Mouse (Mus musculus) forelimb bud, embryonic 11.5 days (tissue): ENCODE data around the gene Polr1e.
"Not testable (repeated sequence)": the region's sequence is repeated elsewhere in the genome, so short reads cannot be mapped to it uniquely, and the experiment has no call there.

ENCODE experiments used
- DNase-seq: peaks from one replicate; pipeline ENCODE4 v3.0.0-alpha.2; 2012; ENCODE audit warnings: low read depth, low spot score

Gene Polr1e

DNA sequence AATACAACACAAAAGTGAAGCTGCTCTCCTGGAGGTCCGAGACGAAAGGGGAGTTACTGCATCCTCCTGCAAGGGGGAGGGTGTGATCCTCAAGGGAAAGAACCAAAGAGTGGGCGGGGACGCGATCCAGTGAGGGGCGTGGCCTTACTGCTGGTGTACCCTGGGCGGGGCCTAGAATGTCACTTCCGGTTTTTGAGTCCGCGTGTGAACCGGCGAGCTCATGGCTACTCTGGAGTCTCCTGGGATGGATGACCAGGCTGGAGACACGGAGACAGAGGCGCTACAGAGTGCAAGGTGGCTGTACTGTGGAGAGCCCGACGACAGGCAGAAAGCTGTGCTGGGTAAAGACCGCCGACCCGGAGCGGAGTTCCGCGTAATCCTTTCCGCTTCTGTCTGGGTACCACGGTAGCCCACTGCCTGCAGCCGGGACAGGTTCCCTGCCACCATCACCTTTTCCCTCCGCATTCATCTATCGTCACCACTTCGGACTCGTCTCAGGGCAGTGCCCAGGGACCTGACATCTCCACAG lies at the start of gene Polr1e:
Polr1e (plus strand) TSS at position 132 of the 529 bp plus-strand sequence.
- DNase-seq, result peak; percentile 92

DNA sequence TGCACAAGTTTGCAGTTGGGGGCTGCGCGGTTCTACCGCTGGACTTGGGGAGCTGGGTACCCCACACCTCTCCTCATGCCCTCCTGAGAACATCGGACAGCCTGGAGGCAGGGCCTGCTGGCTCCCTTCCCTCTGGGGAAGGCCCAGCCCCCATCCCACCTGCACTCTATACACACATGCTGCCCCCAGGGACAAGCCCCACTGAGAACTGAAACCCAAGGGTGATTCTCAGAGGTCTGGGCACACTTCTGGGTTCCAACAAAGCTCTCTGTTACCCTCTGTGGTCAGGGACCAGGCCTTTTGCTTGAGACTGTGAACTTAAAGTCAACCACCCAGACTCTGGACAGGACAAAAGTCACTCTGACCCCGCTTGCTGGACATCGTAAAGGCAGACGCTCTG lies 48.3 kb upstream of the Polr1e start:
- DNase-seq, result no peak

GRCm38 (mm10) chr4:44970612-44971110 lies 47.7 kb upstream of the Polr1e start:
- peak; percentile 79 for DNase-seq

DNA sequence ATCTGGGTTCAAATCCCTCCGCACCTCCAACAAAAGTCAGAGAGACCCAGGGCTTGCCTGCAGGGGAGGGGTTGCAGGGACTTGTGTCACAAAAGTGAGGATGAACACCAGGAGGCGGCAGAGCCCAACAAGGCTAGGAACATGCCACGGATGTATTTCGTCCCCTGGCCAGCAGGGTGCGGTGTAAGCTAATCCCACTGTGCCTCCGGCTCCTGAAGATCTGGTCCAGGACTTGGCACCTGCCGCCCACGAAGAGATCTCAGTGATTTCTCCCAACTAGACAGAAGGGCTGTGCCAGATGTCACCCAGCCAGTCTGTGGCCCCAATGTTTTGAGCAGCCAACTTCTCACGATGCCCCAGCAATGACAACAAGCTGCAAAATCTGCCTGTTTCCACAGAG lies 44.9 kb upstream of the Polr1e start:
- peak; percentile 90 for DNase-seq

DNA sequence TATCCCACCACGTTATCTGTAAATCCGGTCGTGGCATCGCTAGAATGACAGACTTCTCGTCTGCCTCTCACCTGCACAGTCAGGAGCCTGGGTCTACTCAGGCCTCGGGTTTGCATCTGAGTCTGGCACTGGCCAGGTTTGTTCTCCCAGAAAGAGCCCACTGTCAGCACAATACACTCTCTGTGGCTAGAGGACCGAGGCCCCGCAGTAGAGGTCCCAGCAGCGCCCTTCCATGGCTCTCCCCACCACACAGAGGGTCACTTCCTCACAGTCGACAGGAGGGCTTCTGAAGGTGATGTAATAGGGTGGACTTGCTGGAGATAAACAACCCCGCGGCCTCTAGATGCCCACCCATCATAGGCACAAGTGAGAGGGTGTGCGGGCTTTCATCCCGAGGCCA lies 44.5 kb upstream of the Polr1e start:
- DNase-seq, result no peak

DNA sequence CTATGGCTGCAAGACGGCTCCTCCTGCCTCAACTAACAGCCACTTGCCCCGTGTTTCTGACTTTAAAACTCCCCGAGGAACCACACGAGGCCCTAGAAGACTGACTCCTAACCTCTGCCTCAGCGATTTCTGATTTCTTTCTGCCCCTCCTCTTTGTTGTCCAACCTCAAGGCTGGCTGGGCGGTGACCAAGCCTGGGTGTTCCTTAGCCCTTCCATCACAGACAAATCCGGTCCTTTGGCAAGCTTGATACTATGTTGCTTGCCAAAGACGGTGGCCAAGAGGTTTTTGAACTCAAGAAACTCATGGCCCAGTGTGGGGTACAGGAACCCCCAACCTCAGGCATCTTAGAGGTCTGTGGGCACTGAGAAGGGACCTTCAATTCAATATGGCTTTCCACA lies 44.1 kb upstream of the Polr1e start:
- DNase-seq, result no peak

- DNase-seq, result no peak
Observed at GRCm38 (mm10) chr4:44976026-44976615, 42.3 kb upstream of the Polr1e start.

GRCm38 (mm10) chr4:44976921-44977710 lies 41.3 kb upstream of the Polr1e start:
- DNase-seq, result no peak

GRCm38 (mm10) chr4:44978175-44978574 lies 40.2 kb upstream of the Polr1e start:
- no peak for DNase-seq

- no peak for DNase-seq
Observed at GRCm38 (mm10) chr4:44979794-44980338, 38.5 kb upstream of the Polr1e start.

DNA sequence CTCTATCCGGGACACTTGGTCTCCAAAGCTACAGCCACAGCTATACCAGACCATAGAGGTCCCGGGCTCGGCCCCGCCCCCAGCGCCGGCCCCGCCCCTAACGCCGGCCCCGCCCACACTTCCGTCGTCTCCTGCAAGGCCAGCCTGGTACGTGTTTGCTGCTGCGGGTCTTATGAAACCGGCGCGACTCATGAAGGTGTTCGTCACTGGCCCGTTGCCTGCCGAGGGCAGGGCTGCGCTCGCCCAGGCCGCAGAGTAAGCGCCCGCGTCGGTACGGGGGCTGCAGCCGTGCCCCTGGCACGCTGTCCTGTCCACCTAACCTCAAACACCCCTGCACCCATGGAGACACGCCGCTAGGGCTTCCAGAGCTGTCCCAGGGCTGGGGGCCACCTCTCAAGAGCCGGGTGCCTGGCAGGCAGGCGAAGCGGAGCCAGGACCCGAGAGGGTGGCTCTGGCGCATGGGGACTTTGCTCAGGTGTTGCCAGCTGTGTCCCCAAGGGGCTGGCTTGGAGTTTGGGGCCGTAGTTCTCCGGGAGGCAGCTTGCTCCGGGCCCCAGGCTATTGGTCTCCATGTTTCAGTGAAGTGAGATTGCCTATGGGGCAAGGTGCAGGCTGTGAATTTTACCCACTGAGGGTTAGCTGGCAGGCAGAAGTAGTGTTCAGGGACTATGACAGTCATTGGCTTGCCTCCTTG lies 37.0 kb upstream of the Polr1e start, which contains the start of gene Grhpr:
Grhpr (plus strand) TSS at position 116 of the 694 bp plus-strand sequence.
- DNase-seq, result peak; percentile 72

DNA sequence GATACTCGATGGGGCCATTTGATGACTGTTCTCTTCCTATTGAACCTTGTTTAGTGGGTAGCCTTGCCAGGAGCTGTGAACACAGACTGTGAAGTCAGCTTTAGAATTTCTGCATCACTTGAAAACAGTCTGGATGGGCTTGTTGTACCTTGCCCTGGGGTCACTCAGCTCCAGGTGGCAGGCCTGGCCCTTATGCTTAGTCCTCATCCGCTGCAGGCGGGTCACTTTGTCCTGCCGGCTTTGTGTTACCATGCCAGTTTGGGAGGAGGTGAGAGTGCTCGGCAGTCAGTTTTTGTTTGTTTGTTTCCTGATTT lies 36.5 kb upstream of the Polr1e start:
- DNase-seq, result no peak

DNA sequence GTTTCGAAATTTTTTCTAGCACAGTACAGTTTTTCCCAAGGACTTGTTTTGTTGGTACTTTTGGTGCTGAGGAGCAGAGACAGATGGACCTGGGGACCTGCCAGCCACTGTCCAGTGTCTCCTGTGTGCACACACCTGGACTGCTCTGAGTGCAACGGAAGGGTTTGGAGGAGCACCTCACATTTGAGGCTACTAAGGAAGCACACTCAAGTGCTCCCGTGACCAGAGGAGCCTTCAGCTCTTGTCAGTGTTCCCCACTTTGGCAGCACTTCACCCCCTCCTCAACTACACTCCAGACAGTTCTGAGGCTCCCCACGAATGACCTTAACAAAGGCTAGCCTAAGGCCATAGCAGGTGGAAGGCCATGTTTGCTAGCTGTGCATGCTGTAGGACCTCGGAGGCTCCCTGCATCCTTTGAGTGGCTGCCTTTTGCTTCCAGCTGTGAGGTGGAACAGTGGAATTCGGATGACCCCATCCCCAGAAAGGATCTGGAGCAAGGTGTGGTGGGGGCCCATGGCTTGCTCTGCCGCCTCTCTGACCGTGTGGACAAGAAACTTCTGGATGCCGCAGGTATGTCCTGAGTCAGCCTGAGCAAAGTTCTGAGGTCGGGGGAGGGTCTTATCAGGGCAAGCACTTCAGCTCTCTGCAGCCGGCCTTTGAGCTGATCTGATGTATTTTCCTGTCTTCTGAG lies 35.8 kb upstream of the Polr1e start:
- DNase-seq, result no peak

- DNase-seq, result no peak
Observed at GRCm38 (mm10) chr4:44983131-44983740, 35.1 kb upstream of the Polr1e start.

GRCm38 (mm10) chr4:44990560-44990959 lies 27.8 kb upstream of the Polr1e start:
- DNase-seq, result no peak

- not testable (repeated sequence) for DNase-seq
Observed at GRCm38 (mm10) chr4:44992330-44992729, 26.1 kb upstream of the Polr1e start.

DNA sequence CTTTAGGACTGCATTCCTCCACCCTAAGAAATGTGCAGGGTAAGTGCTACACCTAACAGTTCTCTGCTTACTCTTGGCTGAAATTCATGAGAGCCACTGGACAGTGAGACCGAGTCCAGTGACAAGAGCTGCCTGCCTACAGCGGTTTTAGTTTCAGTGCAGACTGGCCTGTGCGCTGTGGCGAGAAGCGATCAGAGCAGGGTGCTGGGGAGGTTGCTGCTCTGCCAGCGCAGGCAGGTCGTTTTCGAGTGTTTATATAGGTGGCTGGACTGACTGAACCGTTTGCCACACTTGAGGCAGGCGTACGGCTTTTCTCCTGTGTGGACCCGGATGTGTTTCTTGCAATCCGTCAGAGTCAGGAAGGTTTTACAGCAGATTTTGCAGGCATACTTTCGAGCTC lies 25.2 kb upstream of the Polr1e start:
- not testable (repeated sequence) for DNase-seq

DNA sequence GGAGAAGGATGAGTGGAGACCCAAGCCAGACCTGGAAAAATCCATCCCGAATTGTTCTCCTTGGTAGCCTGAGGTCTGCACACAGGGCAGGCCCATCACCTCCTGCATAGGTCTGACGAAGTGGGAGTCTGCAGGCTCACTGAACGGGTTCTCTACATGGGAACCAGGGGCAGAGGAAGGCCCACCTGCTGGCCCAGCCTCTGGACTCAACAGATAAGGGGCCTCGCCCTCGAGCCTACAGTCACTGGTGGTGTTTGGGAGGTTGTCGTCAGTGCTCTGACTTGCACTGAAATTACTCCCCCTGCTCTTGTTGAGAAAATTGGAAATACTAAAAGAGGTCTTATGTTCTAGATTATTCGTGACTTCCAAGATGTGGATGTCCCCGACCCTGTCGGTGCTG lies 24.5 kb upstream of the Polr1e start:
- DNase-seq, result no peak

DNA sequence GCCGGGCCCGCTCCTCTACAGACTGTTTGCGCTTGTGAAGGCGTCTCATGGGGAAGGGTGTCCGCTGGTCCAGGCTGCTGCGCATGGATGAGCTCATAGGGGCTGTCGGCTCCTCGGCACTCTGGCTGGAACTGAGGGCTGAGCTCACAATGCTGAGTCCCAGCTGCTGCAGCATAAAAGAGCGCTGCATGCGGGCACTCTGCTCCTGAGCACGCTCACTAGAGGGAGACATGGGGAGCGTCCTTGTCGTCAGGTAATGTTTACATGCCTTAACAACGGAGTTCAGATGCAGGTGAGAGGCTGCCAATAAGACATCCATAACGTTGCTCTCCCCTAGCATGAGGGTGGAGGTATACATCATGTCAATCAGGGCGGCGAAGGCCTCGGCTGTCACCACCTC lies 23.6 kb upstream of the Polr1e start:
- no peak for DNase-seq

GRCm38 (mm10) chr4:44998071-44998470 lies 20.3 kb upstream of the Polr1e start:
- DNase-seq, result no peak

- DNase-seq, result no peak
Observed at GRCm38 (mm10) chr4:45000001-45000400, 18.4 kb upstream of the Polr1e start.
